Mouse (Mus musculus): ENCODE data around the gene Grm5.

Grm5 gene

DNA sequence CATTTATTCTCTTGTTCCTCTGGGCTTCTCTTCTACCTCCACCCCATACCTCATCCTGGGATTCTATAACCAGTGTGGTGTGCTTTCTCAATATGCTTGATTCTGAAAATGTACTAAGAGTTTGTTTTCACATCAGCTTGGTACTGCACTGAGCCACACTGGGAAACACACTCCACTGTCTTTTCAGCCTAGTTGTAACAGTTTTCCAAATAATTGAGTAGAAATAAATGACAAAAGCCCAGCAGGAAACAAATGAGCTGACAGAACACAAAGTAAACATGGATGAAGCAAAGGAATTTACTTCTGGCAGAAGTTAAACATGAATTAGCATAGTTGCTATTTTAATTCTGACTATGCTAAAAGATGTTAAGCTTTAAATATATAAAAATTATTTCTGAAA, 262.1 kb downstream of the Grm5 start:
- DNase-seq (ENCODE audit: extremely low spot score, low spot score), result no peak

DNA sequence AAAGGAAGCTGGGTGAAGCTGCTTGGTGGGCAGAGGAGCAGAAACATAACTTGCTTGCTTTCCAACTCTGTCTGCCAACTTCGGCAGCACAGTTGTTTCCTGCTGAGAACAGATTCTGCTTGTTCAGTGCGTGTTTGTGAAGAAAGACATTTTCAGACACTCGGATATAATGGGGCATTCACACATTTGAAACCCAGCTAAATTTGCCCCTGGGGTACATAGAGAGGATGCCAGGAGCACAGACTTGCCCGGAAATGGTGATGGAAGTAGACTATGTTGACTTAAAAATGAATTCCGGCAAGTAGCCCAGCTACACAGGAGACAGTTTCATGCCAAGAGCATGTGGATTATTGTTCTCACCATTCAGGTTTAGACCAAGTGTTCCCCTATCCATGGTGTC, 342.0 kb downstream of the Grm5 start:
- no peak for DNase-seq (ENCODE audit: extremely low spot score, low spot score)

- no peak for DNase-seq (ENCODE audit: extremely low spot score, low spot score)
Measured at GRCm38 (mm10) chr7:87937415-87937814, 353.4 kb downstream of the Grm5 start.

DNA sequence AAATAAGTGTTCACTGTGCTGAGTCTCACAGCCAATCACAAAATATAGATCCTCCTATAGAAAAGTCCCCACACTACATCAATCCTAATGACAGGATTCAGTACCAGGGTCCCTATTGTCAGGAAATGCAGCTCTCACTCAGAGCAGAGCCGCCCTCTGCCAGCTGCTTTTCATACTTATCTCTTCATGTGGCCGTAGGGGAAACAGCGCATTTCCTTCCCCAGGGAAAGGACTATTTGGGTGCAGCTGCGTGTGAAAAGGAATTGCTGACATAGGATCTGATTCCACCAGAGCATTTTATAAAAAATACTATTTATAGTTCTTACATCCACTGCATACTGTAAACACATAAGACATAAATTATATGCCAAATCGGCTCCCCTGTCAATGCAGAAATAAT, 354.3 kb downstream of the Grm5 start:
- no peak for DNase-seq (ENCODE audit: extremely low spot score, low spot score)

DNA sequence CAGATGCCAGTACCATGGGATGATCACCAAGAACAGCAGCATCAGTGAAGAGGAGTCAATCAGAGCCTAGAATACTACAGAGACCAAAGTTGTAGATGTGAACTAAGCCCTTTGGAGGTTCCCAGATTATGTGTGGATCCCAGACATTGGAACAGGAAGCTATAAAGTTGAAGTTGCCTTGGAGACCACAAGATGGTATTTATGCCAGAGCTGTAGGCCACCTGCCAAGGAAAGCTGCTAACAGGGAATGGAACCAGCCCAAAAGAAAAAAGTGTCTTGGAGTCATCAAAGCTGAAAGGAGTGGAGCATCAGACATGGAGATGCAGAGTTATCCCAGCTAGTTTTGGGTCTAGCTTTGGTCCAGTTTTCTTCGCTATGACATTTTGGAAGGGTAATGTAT, 366.2 kb downstream of the Grm5 start:
- DNase-seq (ENCODE audit: extremely low spot score, low spot score), result no peak

DNA sequence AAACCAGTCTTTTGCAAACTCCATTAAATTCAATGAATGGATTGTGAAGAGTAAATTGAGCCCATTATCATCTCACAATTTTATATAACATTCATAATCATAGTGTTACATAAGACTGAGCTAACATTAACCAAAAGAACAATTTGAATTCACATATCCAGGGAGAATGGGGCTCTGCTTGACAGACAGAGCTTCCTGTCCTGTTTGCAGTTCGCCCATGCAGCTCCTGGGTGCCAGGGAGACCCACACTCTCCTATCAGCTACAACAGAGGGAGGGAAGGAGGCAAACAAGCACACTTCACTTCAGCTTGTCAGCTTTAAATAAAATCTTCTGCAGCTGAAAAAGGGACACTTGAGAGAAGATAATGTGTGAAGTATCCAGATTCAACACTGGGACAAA, 389.2 kb downstream of the Grm5 start:
- DNase-seq (ENCODE audit: extremely low spot score, low spot score), result no peak

DNA sequence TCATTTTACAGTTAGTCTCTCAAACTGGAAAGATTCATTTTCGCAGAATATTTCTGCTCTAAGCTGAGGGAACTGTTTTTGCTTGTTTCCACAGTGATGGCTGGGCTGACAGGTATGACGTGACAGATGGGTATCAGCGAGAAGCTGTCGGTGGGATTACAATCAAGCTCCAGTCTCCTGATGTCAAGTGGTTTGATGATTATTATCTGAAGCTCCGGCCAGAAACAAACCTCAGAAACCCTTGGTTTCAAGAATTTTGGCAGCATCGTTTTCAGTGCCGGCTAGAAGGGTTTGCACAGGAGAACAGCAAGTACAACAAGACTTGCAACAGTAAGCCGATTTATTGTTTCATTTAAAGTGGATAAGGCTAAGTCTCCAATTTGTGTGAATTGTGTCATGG, 391.1 kb downstream of the Grm5 start:
- DNase-seq (ENCODE audit: extremely low spot score, low spot score), result no peak

- no peak for DNase-seq (ENCODE audit: extremely low spot score, low spot score)
Measured at GRCm38 (mm10) chr7:87983494-87983893, 399.5 kb downstream of the Grm5 start.

DNA sequence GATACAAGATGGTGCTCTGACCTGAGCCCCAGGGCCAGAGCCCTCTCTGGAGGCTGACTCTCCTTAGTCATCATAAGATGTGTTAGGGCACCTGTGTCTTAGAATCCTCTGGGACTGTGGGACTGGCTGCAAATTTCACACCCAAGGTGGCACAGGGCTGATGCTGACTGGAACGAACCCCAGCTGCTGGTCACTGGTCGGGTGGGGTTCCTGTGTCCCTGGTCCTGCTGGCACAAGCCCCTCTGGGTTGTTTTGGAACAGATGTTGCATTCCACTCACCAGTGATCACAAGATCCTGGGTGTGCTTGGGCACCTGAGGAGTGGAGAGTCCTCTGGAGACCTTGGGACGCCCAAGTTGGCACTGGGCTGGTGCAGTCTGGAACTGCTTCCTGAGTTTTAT, 430.5 kb downstream of the Grm5 start:
- no peak for DNase-seq (ENCODE audit: extremely low spot score, low spot score)

GRCm38 (mm10) chr7:88027411-88028132, 443.6 kb downstream of the Grm5 start:
- no peak for DNase-seq (ENCODE audit: extremely low spot score, low spot score)

DNA sequence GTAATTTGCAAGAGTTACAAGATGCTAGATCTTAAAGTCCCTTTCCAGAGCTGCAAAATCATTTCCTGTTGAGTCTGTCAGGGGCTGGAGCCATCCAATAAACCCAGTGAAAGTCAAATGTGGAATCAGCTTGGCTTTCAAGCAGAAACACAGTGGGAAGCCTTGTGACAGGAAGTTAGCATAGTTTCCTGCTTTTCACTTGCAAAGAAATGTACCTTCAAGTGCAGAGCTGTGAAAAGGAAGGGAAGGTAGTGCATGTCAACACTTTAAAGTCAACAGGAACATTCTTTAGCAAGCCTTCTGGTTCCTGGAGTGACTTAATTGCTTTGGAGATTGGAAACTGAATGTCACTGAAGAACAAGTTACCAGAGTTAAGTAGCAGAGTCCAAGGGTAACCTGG, 463.4 kb downstream of the Grm5 start:
- DNase-seq (ENCODE audit: extremely low spot score, low spot score), result no peak

- no peak for DNase-seq (ENCODE audit: extremely low spot score, low spot score)
Measured at GRCm38 (mm10) chr7:88054224-88054938, 470.4 kb downstream of the Grm5 start.

GRCm38 (mm10) chr7:88056438-88056837, 472.5 kb downstream of the Grm5 start:
- DNase-seq (ENCODE audit: extremely low spot score, low spot score), result no peak

- no peak for DNase-seq (ENCODE audit: extremely low spot score, low spot score)
Measured at GRCm38 (mm10) chr7:88091115-88091514, 507.1 kb downstream of the Grm5 start.

- no peak for DNase-seq (ENCODE audit: extremely low spot score, low spot score)
Measured at GRCm38 (mm10) chr7:88096536-88097107, 512.7 kb downstream of the Grm5 start.

GRCm38 (mm10) chr7:88097715-88098114, 513.7 kb downstream of the Grm5 start:
- peak; percentile 47 for DNase-seq (ENCODE audit: extremely low spot score, low spot score)

DNA sequence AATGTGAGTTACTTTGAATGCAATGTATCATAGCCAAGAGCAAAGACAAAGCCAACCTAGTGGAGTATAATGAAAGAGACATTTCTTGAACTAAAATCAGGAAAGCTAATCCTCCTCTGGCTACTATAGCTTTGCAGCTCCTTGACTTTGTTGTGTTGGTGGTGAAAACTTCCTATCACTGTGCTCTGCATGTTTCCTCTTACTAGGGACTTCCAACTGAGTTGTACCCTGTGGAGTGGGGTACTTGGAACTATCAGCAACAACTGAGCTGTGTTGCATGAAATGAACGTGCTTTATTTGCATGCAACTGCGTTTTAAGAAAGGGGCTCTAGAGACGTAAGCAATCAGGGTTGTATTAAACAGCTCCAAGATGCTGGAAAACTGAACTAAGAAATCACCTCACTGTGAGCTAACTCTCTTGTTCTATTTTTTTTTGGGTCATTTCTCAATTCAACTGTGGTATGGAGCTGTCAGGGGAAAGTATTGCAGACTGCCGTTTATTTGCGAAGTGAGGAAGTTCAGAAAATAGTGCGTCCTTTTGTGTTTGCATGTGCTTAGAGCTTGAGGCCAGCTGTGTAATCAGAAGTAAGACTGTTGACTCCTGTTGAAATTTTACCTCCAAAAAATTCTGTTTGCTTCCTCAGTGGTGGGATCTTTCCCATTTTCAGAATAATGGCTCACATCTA, 532.9 kb downstream of the Grm5 start:
- DNase-seq (ENCODE audit: extremely low spot score, low spot score), result no peak

GRCm38 (mm10) chr7:88128080-88128848, 544.3 kb downstream of the Grm5 start:
- DNase-seq (ENCODE audit: extremely low spot score, low spot score), result no peak

GRCm38 (mm10) chr7:88129536-88130487, 545.8 kb downstream of the Grm5 start:
- peak; percentile 45 for DNase-seq (ENCODE audit: extremely low spot score, low spot score)

- no peak for DNase-seq (ENCODE audit: extremely low spot score, low spot score)
Measured at GRCm38 (mm10) chr7:88130488-88130849, 546.5 kb downstream of the Grm5 start.
